Mouse (Mus musculus) erythroblast, embryonic 14.5 days (primary cell): ENCODE data around the gene Igflr1. TPM values are rescaled to one million over a fixed set of nuclear protein-coding genes. Genes with fewer than 3 reads are reported as not detected.

Source experiments
- H3K27me3 ChIP-seq: 2 replicates; pipeline ENCODE4 v1.6.1; 2012; ENCODE audit warnings: inconsistent platforms; ENCODE audit not compliant: control insufficient read depth
- H3K36me3 ChIP-seq: 2 replicates; pipeline ENCODE4 v1.6.1; 2012; ENCODE audit warnings: mild to moderate bottlenecking, inconsistent platforms; ENCODE audit not compliant: control insufficient read depth
- H3K4me1 ChIP-seq: 2 replicates; pipeline ENCODE4 v1.6.1; 2012; ENCODE audit warnings: inconsistent platforms; ENCODE audit not compliant: control insufficient read depth
- H3K4me3 ChIP-seq: replicated peaks from 2 replicates; pipeline ENCODE3; 2012; ENCODE audit warnings: moderate library complexity, mild to moderate bottlenecking, inconsistent platforms
- H3K9me3 ChIP-seq: 2 replicates; pipeline ENCODE4 v1.6.1; 2012; ENCODE audit warnings: low read length, inconsistent platforms, mixed read lengths; ENCODE audit not compliant: control insufficient read depth
- GATA1 ChIP-seq: IDR thresholded peaks from 2 replicates; pipeline ENCODE4 v1.6.1; 2012; ENCODE audit warnings: low read length, inconsistent platforms, mixed read lengths
- TAL1 ChIP-seq: IDR thresholded peaks from 3 replicates; pipeline ENCODE4 v1.6.1; 2012; ENCODE audit warnings: low read length, inconsistent platforms, mixed read lengths
- polyA plus RNA-seq: library from polyadenylated mRNA; stranded (reverse); fragments of >175 nt; gene quantifications from 2 replicates; pipeline ENCODE4 v1.2.3, GENCODE M21; 2012

The Igflr1 gene
- polyA plus RNA-seq, 1 experiment = 0.61 TPM

DNA sequence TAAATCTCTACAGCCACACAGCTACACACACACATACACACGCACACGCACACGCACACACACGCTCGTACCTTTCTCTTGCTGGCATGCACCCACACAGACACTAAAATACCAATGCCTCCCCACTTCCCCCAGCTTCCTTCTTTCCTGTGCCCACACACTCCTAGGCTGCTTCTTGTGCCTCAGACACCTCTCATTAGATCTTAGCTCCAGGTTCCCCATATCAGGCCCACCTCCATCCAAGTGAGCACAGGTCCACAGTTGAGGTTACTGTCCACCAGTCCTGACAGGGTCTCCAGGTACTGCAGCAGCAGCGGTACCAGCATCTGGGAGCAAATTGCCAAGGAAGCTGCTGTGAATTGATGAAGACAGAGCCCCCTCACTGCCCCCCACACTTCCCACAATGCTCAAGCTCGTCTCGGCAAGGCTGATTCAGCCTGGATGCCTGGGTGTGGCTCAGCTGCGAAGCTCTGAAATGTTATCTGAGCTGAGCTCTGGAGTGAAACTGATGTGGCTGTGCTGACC, 33.9 kb upstream of the Igflr1 start:
- Histone ChIP-seq H3K36me3 (peaks cover 69% of the 10 kb centered on the region), H3K4me3 (no peak overlapping the region), H3K9me3 (no peaks in the 10 kb centered on the region), H3K27me3 (peaks cover 6% of the 10 kb centered on the region; the same call in 1 of the 2 replicates), H3K4me1 (peaks cover 52% of the 10 kb centered on the region)
- TF ChIP-seq GATA1 (no peak), TAL1 (no peak)

DNA sequence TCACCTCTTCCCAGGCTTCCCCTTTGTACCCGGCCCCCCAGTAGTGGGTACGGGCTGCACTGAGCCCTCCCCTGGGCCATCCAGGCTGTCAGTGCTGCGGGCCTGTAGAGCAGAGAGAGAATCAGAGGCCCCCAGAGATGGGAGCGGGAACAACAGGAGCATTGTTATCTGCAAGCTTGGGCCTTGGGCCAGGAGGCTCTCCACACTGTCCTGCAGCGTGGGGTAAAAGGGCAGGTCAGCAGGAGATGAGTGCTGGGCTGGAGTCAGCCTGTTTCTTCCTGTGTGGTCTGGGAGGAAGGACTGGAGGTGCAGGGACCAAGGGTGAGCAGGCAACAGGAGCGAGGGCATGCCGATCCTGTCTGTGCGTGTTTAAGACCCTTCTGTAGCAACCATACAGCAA, 32.3 kb upstream of the Igflr1 start:
- H3K4me3 ChIP-seq = peak overlapping the region; percentile 2
- TF ChIP-seq TAL1 (no peak), GATA1 (no peak)
- H3K4me1 ChIP-seq = peaks cover 56% of the 10 kb centered on the region
- H3K27me3 ChIP-seq = peaks cover 6% of the 10 kb centered on the region; the same call in 1 of the 2 replicates
- H3K36me3 ChIP-seq = peaks cover 53% of the 10 kb centered on the region
- no peaks in the 10 kb centered on the region for H3K9me3 ChIP-seq

- no peak for TF ChIP-seq TAL1
- no peak for TF ChIP-seq GATA1
- peaks cover 53% of the 10 kb centered on the region for H3K4me1 ChIP-seq
- H3K4me3 ChIP-seq = peak overlapping the region; percentile 87
- H3K36me3 ChIP-seq = peaks cover 47% of the 10 kb centered on the region
- no peaks in the 10 kb centered on the region for H3K9me3 ChIP-seq
- H3K27me3 ChIP-seq = peaks cover 6% of the 10 kb centered on the region; the same call in 1 of the 2 replicates
These were observed 31.1 kb upstream of the Igflr1 start for GRCm38 (mm10) chr7:30533941-30534632.

DNA sequence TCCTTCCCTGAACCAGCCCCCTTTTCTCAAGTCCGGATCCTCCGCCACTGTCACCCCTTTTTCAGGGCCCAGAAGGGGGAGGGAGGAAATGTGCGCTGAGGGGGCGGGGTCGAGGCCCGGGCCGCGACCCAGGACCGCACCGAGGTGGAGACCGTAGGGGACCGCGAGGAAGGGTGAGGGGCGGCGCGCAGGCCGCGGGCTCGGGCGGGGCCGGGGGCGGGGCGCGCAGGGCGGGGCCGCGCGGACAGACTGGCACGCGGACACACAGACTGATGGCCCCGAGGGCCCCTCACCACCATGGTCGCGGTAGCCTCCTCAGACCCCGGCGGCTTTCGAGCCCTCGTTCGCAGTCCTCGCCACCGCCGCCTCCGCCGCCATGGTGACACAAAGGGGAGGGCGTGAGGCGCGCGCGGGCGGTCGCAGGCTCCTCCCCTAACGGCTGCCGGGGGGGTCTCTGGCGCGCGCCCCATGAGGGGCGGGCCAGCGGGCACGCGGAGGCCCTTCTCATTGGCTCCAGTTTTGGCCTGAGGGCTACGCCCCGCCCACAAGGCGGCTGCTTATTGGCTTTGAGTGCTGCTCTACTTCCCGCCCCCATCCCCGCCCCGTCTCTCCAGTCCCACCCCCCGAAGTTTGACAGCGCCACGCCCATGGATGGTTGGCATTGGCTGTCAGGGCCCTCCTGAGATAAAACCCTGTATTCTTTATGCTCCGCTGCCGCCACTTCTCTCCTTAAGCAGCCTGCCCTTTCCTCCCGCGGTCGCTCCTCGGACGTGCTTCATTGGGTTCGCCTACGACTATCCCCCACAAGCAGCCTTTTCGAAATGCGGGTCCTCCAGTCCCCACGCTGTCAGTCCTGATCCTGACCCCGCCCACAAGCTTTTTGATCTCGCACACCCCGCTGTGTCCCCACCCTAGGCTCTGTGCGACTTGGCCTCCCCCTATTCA, 30.3 kb upstream of the Igflr1 start, which contains the start of gene Arhgap33:
Arhgap33 (minus strand) TSS at position 428 of the 945 bp plus-strand sequence.
- TF ChIP-seq GATA1 (no peak), TAL1 (no peak)

GRCm38 (mm10) chr7:30540572-30540971, 24.7 kb upstream of the Igflr1 start:
- TF ChIP-seq TAL1 = no peak
- no peak for TF ChIP-seq GATA1
- H3K36me3 ChIP-seq = peaks cover 52% of the 10 kb centered on the region

More for the DNA sequence above, 30.3 kb upstream of the Igflr1 start, which contains the start of gene Arhgap33:
- Histone ChIP-seq H3K9me3 (no peaks in the 10 kb centered on the region), H3K36me3 (peaks cover 47% of the 10 kb centered on the region), H3K27me3 (peaks cover 6% of the 10 kb centered on the region; the same call in 1 of the 2 replicates), H3K4me1 (peaks cover 53% of the 10 kb centered on the region), H3K4me3 (peak within 1 kb of the TSS; percentile 87)

GRCm38 (mm10) chr7:30544327-30544726, 20.9 kb upstream of the Igflr1 start:
- H3K4me1 ChIP-seq = peaks cover 14% of the 10 kb centered on the region
- H3K4me3 ChIP-seq = no peak overlapping the region
- no peaks in the 10 kb centered on the region for H3K9me3 ChIP-seq
- TF ChIP-seq GATA1 (no peak), TAL1 (no peak)
- H3K27me3 ChIP-seq = no peaks in the 10 kb centered on the region
- H3K36me3 ChIP-seq = peaks cover 72% of the 10 kb centered on the region

More at GRCm38 (mm10) chr7:30540572-30540971, 24.7 kb upstream of the Igflr1 start:
- H3K4me1 ChIP-seq = peaks cover 26% of the 10 kb centered on the region
- H3K4me3 ChIP-seq = no peak overlapping the region
- H3K27me3 ChIP-seq = no peaks in the 10 kb centered on the region
- H3K9me3 ChIP-seq = no peaks in the 10 kb centered on the region

DNA sequence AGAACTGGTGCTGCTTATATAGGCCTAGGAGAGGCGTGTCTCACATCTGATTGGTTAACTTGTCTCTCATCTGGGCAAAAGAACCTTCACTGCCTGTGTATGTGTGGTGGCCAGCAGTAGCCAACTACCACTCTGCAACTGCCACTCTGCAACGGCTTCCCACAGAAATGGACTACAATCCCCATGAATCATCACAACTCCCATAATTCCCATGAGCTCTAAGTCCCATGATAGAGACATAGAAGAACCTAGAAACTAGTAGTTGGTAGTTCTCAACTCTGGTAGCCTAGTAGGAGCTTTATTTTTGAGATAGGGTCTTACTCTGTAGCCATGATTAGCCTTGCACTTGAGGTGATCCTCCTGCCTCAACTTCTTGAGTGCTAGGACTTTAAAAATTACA, 15.3 kb upstream of the Igflr1 start:
- Histone ChIP-seq H3K4me1 (peaks cover 39% of the 10 kb centered on the region), H3K9me3 (no peaks in the 10 kb centered on the region), H3K4me3 (no peak overlapping the region), H3K36me3 (peaks cover 46% of the 10 kb centered on the region), H3K27me3 (no peaks in the 10 kb centered on the region)
- TF ChIP-seq TAL1 = no peak
- TF ChIP-seq GATA1 = no peak

DNA sequence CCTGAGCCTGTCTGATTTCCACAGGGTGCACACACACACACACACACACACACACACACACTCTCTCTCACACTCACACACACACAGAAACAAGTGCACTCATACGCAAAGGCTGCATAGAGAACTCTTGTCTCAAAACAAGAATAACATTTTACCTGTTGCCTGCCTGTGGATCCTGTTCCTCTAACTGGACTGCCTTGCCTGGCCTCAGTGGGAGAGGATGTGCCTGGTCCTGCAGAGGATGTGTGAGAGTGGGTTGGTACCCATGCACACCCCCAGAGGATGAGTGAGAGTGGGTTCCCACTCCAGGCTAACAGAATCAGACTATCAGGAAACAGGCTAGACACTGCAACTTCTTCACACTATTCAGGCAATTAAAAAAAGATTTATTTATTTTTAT, 14.6 kb upstream of the Igflr1 start:
- H3K4me3 ChIP-seq = no peak overlapping the region
- no peaks in the 10 kb centered on the region for H3K9me3 ChIP-seq
- H3K4me1 ChIP-seq = peaks cover 39% of the 10 kb centered on the region
- H3K36me3 ChIP-seq = peaks cover 50% of the 10 kb centered on the region
- TF ChIP-seq TAL1 (no peak), GATA1 (no peak)
- H3K27me3 ChIP-seq = no peaks in the 10 kb centered on the region
